Mouse (Mus musculus): Measurements from ENCODE around the gene Scgb1c1.

DNA sequence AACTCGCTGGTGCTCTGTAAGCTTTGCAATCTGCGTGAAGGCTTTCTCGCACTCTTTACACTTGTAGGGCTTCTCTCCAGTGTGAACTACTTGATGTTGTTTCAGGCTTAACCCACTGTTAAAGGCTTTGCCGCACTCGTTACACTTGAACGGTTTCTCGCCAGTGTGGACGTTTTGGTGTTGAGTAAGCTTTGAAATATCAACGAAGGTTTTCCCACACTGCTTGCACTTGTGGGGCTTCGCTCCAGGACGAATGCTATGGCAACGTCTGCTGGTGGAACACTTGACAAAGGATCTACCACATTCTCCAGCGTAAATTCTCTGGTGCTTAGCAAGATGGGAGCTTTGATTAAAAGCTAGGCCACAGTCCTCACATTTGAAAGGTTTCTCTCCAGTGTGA lies 33.6 kb upstream of the Scgb1c1 start:
- TF ChIP-seq GATA1 (IDR thresholded peaks at IDR 0.05; ENCODE audit: low read length) (no peak), TAL1 (IDR thresholded peaks at IDR 0.05; ENCODE audit: low read length) (no peak)
